Mouse (Mus musculus): ENCODE measurements around the gene Tgfb1i1. TPM values are rescaled to one million over a fixed set of nuclear protein-coding genes. Genes with fewer than 3 reads are reported as not detected.

The Tgfb1i1 gene
- 38.0 and 56.7 TPM in 2 replicates for polyA plus RNA-seq (2012; rRNA removed)

GRCm38 (mm10) chr7:128246496-128247391, at the start of gene Tgfb1i1:
Tgfb1i1 (plus strand) TSS chr7:128246812.
- H3K4me3 ChIP-seq (ENCODE audit: low read depth, low read length) = peak within 1 kb of the TSS; percentile 70
- TF ChIP-seq POLR2A (IDR thresholded peaks at IDR 0.05; ENCODE audit: low read depth, low read length) = no peak
- WGBS = 13% methylated on average over 28 of the region's 30 CpGs
- H3K27ac ChIP-seq (ENCODE audit: insufficient read depth, low read depth, low read length) = peak within 1 kb of the TSS; percentile 94
- H3K36me3 ChIP-seq (ENCODE audit: control insufficient read depth, insufficient read depth, low read length) = peaks cover 28% of the 10 kb centered on the region
- no peaks in the 10 kb centered on the region; the same call in 1 of the 2 replicates for H3K4me1 ChIP-seq (ENCODE audit: control insufficient read depth, insufficient read depth, insufficient read length, low read length)
- no peaks in the 10 kb centered on the region for H3K27me3 ChIP-seq (ENCODE audit: control insufficient read depth, insufficient read depth, low read length)

GRCm38 (mm10) chr7:128201607-128202006, 45.0 kb upstream of the Tgfb1i1 start:
- no peaks in the 10 kb centered on the region for H3K36me3 ChIP-seq (ENCODE audit: control insufficient read depth, insufficient read depth, low read length)
- peaks cover 8% of the 10 kb centered on the region for H3K4me1 ChIP-seq (ENCODE audit: control insufficient read depth, insufficient read depth, insufficient read length, low read length)
- H3K27me3 ChIP-seq (ENCODE audit: control insufficient read depth, insufficient read depth, low read length) = no peaks in the 10 kb centered on the region
- TF ChIP-seq POLR2A (IDR thresholded peaks at IDR 0.05; ENCODE audit: low read depth, low read length) (no peak), CTCF (IDR thresholded peaks at IDR 0.05; ENCODE audit: extremely low read depth, insufficient read length, insufficient replicate concordance, low read depth, low read length) (no peak)
- H3K27ac ChIP-seq (ENCODE audit: insufficient read depth, low read depth, low read length) = no peak overlapping the region
- WGBS = 87% methylated on average over 9 of the region's 9 CpGs
- H3K4me3 ChIP-seq (ENCODE audit: low read depth, low read length) = no peak overlapping the region

- no peak overlapping the region for H3K27ac ChIP-seq (ENCODE audit: insufficient read depth, low read depth, low read length)
- no peaks in the 10 kb centered on the region for H3K36me3 ChIP-seq (ENCODE audit: control insufficient read depth, insufficient read depth, low read length)
- H3K4me1 ChIP-seq (ENCODE audit: control insufficient read depth, insufficient read depth, insufficient read length, low read length) = peaks cover 8% of the 10 kb centered on the region
- no peaks in the 10 kb centered on the region for H3K27me3 ChIP-seq (ENCODE audit: control insufficient read depth, insufficient read depth, low read length)
- no peak for TF ChIP-seq CTCF (IDR thresholded peaks at IDR 0.05; ENCODE audit: extremely low read depth, insufficient read length, insufficient replicate concordance, low read depth, low read length)
- no peak for TF ChIP-seq POLR2A (IDR thresholded peaks at IDR 0.05; ENCODE audit: low read depth, low read length)
- H3K4me3 ChIP-seq (ENCODE audit: low read depth, low read length) = no peak overlapping the region
- WGBS = 83% methylated on average over 9 of the region's 9 CpGs
Measured at GRCm38 (mm10) chr7:128203071-128203470, 43.5 kb upstream of the Tgfb1i1 start.

- Histone ChIP-seq H3K27ac (ENCODE audit: insufficient read depth, low read depth, low read length) (no peak overlapping the region), H3K4me3 (ENCODE audit: low read depth, low read length) (no peak overlapping the region), H3K36me3 (ENCODE audit: control insufficient read depth, insufficient read depth, low read length) (no peaks in the 10 kb centered on the region), H3K4me1 (ENCODE audit: control insufficient read depth, insufficient read depth, insufficient read length, low read length) (peaks cover 8% of the 10 kb centered on the region), H3K27me3 (ENCODE audit: control insufficient read depth, insufficient read depth, low read length) (no peaks in the 10 kb centered on the region)
- WGBS = 96% methylated on average over 8 of the region's 8 CpGs
- TF ChIP-seq CTCF (IDR thresholded peaks at IDR 0.05; ENCODE audit: extremely low read depth, insufficient read length, insufficient replicate concordance, low read depth, low read length) (no peak), POLR2A (IDR thresholded peaks at IDR 0.05; ENCODE audit: low read depth, low read length) (no peak)
Measured at GRCm38 (mm10) chr7:128204179-128204578, 42.4 kb upstream of the Tgfb1i1 start.

- Histone ChIP-seq H3K27ac (ENCODE audit: insufficient read depth, low read depth, low read length) (no peak overlapping the region), H3K27me3 (ENCODE audit: control insufficient read depth, insufficient read depth, low read length) (no peaks in the 10 kb centered on the region), H3K4me1 (ENCODE audit: control insufficient read depth, insufficient read depth, insufficient read length, low read length) (peaks cover 8% of the 10 kb centered on the region), H3K4me3 (ENCODE audit: low read depth, low read length) (no peak overlapping the region), H3K36me3 (ENCODE audit: control insufficient read depth, insufficient read depth, low read length) (no peaks in the 10 kb centered on the region)
- TF ChIP-seq CTCF (IDR thresholded peaks at IDR 0.05; ENCODE audit: extremely low read depth, insufficient read length, insufficient replicate concordance, low read depth, low read length) (no peak), POLR2A (IDR thresholded peaks at IDR 0.05; ENCODE audit: low read depth, low read length) (no peak)
- WGBS = 74% methylated on average over 18 of the region's 18 CpGs
Measured at GRCm38 (mm10) chr7:128205695-128206094, 40.9 kb upstream of the Tgfb1i1 start.

GRCm38 (mm10) chr7:128206152-128206551, 40.5 kb upstream of the Tgfb1i1 start, which contains the start of gene Cox6a2:
Cox6a2 (minus strand) TSS chr7:128206387.
- Histone ChIP-seq H3K4me3 (ENCODE audit: low read depth, low read length) (no peak within 1 kb of the TSS), H3K4me1 (ENCODE audit: control insufficient read depth, insufficient read depth, insufficient read length, low read length) (peaks cover 8% of the 10 kb centered on the region), H3K36me3 (ENCODE audit: control insufficient read depth, insufficient read depth, low read length) (no peaks in the 10 kb centered on the region), H3K27me3 (ENCODE audit: control insufficient read depth, insufficient read depth, low read length) (no peaks in the 10 kb centered on the region), H3K27ac (ENCODE audit: insufficient read depth, low read depth, low read length) (no peak within 1 kb of the TSS)
- no peak for TF ChIP-seq CTCF (IDR thresholded peaks at IDR 0.05; ENCODE audit: extremely low read depth, insufficient read length, insufficient replicate concordance, low read depth, low read length)
- TF ChIP-seq POLR2A (IDR thresholded peaks at IDR 0.05; ENCODE audit: low read depth, low read length) = no peak
- WGBS = 74% methylated on average over 6 of the region's 6 CpGs

- Histone ChIP-seq H3K4me3 (ENCODE audit: low read depth, low read length) (no peak overlapping the region), H3K27me3 (ENCODE audit: control insufficient read depth, insufficient read depth, low read length) (no peaks in the 10 kb centered on the region), H3K4me1 (ENCODE audit: control insufficient read depth, insufficient read depth, insufficient read length, low read length) (peaks cover 8% of the 10 kb centered on the region), H3K36me3 (ENCODE audit: control insufficient read depth, insufficient read depth, low read length) (no peaks in the 10 kb centered on the region), H3K27ac (ENCODE audit: insufficient read depth, low read depth, low read length) (no peak overlapping the region)
- TF ChIP-seq CTCF (IDR thresholded peaks at IDR 0.05; ENCODE audit: extremely low read depth, insufficient read length, insufficient replicate concordance, low read depth, low read length) = peak; percentile 81; the same call in 1 of the 2 replicates
- no peak for TF ChIP-seq POLR2A (IDR thresholded peaks at IDR 0.05; ENCODE audit: low read depth, low read length)
- WGBS = 6% methylated on average over 4 of the region's 4 CpGs
Measured at GRCm38 (mm10) chr7:128208187-128208586, 38.4 kb upstream of the Tgfb1i1 start.
